Mouse (Mus musculus) layer of hippocampus, postnatal 25 days (tissue): ENCODE results near the gene Zfp367. TPM values are rescaled to one million over a fixed set of nuclear protein-coding genes. Genes with fewer than 3 reads are reported as not detected.

Experiments
- DNase-seq, 2 experiments: peaks; one replicate each; pipeline ENCODE4 v3.0.0; 2022; ENCODE audit warnings: mixed read lengths in 2 of 2, low spot score in 1 of 2; ENCODE audit errors: extremely low spot score in 1 of 2
- total RNA-seq, 2 experiments: library from RNA; stranded (reverse); gene quantifications; 2 replicates each; pipeline ENCODE4 v1.2.3; 2021

Zfp367 gene
- 10 to 100 TPM; 12.6 to 15.9 TPM for total RNA-seq

DNA sequence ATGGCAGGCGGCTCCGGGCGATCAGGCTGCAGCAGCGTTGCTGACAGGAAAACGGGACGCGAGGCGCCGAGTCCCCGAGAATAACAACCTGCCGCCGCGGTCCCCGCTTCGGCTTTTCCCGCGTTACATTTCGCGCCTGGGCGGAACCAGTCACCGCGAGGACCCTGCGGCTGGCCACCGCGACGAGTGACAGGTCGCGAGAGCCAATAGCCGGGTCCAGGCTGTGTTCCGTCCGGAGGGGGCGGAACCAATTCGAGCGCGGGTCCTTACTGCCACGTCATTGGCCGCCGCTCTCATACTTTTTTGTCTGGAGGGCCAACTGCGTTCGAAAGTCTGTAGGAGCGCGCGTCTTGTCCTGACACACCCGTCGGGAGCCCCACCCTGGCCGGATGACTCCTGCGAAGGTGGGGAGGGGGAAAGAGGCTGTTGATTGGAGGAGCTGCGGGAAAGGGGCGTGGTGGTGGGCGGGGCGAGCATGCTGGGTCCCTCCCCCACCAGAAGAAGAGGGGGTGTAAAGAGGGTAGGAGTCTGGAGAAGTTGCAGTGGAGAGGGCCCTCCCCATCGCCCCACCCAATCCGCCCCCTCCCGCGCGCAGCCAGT, at the start of gene Zfp367:
Zfp367 (minus strand) TSS at position 120 of the 600 bp plus-strand sequence.
- DNase-seq, result peak; percentile 80 to 89

DNA sequence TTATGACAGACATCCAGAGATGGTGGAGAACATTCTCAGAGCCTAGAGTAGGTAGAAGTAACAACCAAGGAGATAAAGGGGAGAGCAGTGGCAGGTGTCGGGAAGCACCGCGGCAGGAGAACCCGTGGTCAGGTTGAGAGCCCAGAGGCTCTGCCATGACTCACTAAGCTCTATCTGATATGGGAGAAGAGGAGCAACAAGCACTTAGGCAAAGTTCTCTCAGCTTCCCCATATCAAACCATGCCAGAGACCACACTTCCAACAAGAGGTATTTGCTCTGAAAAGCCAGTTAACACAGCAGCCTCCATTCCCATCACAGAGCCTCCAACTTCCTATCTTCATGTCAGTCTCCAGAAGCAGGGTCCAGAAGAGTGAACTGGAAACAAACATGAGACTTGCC, 47.9 kb upstream of the Zfp367 start:
- DNase-seq, result no peak

DNA sequence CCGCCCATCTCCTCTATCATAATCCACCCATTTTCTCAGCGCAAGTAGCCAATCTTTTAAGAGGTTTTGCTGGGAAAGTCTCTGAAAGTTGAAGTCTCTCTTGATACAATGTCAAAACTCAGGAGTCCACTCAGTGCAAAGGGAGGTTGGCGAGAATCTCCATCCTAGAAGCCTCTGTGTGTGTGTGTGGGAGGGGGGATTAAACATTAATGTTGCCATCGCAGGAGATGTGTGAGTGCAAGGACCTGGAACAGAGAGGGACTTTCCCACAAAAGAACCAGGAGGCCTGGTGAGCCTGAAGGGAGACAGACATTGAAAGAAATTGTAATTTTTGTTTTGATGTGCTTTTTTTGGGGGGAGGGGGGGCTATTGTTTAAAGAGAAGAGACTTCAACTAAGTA, 45.3 kb upstream of the Zfp367 start:
- DNase-seq, result no peak

DNA sequence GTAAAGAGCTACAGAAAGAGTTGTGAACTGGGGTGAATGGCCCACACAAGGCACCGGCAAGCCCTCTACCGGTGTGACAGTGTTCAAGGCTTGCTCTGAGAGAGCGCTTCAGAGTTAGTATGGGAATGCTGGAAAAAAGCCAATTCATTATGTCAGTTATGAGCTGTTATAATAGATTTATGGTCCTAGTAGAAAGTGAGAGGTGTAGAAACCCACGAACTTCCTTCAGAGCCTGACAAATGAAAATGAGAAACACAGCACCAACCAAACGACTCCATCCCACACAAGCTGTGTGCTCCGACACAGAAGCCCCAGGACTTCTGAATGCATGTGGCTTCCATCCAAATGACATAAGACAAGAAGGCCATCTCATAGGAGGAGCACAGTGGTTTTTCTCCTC, 44.9 kb upstream of the Zfp367 start:
- DNase-seq, result no peak

DNA sequence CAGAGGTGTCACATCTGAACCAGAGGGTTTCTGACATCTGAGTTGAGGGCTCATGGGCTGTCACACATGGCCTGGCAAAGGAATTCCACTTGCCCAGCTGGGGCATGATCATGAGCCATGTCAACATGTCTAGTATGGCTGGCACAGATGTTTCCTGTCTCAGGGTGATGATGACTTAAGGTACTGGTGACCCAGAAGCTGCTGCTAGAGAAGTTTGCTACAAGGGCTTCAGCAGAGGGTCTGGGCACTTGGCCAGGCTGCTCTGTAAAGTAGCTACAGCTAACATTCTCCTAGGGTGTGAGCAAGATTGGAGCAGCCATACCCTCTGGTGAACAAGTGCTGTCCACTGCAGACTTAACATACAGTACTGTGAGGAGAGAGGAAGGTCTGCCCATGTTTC, 34.1 kb upstream of the Zfp367 start:
- DNase-seq, result no peak

DNA sequence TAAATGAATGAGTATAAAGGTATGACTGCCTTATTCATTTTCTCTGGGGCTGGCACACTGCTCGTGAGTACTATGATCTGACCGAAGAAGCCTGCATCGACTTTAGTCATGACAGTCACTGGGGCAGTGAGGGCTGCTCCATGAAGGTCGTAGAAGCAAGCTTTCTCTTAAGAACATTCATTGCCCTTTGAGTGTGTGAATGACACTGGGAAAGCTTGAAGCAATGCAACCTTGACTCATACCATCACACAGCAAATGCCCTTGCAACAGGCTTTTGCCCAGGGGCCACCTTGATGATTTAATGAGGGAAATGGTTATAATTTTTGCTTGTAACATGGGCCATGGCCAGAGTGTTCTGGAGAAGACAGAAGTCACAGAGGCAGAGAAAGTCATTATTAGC, 33.5 kb upstream of the Zfp367 start:
- no peak for DNase-seq

DNA sequence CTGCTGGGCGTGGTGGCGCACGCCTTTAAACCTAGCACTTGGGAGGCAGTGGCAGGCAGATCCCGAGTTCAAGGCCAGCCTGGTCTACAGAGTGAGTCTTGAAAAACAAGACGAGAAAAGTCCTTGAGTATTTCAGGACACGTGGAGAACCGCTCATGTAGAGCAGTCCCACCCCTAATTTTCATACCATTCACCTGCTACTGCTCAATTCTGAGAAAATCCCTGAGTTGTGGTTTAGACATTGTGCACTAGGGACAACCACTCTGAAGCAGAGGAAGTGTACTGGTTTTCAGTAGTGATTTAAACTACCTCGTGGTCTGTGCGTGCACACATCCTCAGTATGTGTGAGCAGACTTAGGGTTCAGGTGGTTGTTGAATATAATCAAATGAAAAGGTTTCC, 32.6 kb upstream of the Zfp367 start:
- DNase-seq, result no peak

DNA sequence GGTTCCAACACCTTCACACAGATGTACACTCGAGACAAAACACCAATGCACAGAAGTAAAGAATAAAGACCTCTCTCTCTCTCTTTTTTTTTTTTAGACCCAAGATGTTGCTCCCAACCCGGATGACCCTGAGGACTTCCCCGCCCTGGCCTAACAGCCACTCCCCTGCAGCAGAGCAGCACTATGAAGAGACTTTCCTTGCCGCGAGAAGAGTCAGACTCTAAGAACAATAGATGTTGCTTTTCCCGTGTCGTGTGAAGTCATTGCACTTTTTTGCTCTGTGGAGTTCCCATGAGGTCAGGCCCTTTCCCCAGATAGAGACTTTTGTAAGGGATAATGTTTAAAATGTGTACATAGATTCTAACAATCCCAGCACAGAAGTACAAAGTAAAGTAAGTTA, 32.2 kb upstream of the Zfp367 start:
- no peak for DNase-seq

DNA sequence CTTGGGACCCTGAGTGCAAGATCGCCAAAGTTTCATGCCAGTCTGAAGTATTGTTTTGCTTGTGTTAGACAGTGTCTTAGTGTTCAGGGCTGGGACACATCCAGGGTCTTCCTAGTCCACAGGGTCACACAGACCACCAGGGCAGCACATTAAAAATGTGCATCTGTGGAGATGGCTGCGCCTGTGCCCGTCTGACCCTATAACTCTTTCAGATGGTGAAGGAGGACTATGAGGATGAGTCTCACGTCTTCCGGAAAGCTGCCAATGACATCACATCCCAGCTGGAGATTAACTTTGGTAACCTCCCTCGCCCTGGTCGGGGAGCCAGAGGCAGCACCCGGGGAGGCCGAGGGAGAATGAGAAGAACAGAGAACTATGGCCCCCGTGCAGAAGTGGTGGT, 31.4 kb upstream of the Zfp367 start:
- no peak for DNase-seq

DNA sequence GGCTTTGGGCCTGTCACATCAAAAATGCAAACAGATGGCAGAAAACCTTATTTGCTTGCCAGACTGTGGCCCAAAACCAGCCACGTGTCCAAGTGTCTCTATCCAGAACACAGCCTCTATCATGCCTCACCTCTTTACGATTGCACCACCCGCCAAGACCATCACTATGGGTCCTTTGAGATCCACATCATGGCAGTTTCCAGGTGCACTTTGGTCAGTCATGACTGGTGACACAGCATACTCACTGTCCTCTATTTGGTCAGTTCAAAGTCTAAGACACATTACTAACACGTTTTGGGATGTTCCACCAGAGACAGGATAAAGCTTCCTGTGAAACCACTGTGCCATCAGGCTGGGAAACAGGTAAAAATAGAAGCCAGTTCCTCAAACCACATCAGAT, 30.6 kb upstream of the Zfp367 start:
- DNase-seq, result no peak

DNA sequence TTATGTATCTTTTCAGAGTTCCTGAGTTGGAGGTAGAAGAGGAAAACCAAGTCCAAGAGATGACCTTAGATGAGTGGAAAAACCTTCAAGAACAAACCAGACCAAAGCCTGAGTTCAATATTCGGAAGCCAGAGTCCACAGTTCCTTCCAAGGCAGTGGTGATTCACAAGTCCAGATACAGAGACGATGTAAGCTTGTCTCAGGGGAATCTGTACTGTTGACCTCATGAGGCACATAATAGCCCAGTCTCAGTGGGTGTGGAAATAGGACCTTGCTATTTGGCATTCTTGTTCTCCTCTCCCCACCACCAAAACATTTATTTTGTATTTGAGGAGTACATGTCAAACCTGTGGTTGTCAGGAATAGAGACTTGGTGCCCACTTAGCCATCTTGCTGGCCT, 29.1 kb upstream of the Zfp367 start:
- no peak for DNase-seq

DNA sequence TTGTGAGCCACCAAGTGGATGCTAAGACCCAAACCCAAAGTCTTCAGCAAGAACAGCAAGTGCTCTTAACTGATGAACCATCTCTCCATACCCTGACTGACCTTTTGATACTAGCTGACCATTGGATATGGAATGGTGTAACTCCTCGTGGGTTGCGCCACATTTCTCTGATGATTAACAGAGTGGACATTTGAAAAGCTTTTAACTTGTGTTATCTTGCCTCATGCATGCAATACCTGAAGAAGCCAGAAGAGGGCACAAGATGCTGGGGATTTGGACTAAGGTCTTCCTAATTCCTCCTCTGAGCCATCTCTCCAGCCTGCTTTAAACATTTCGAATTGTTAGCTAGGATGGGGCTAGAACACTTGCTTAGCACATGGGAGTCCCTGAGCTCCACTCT, 27.9 kb upstream of the Zfp367 start:
- peak in 1 of 2 experiments; percentile 67 for DNase-seq

DNA sequence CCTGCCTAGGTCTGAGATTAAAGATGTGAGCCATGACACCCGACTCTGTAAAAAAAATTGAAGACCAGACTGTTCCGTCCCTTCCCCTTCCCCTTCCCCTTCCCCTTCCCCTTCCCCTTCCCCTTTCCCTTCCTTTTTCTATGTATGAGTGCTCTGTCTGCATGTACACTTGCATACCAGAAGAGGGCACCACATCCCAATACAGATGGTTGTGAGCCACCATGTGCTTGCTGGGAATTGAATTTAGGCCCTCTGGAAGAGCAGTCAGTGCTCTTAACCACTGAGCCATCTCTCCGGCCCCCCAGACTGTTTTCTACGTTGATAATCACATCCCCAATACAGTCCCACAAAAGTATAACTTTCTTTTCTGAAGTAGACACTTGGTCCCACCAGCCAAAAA, 27.3 kb upstream of the Zfp367 start:
- DNase-seq, result no peak

DNA sequence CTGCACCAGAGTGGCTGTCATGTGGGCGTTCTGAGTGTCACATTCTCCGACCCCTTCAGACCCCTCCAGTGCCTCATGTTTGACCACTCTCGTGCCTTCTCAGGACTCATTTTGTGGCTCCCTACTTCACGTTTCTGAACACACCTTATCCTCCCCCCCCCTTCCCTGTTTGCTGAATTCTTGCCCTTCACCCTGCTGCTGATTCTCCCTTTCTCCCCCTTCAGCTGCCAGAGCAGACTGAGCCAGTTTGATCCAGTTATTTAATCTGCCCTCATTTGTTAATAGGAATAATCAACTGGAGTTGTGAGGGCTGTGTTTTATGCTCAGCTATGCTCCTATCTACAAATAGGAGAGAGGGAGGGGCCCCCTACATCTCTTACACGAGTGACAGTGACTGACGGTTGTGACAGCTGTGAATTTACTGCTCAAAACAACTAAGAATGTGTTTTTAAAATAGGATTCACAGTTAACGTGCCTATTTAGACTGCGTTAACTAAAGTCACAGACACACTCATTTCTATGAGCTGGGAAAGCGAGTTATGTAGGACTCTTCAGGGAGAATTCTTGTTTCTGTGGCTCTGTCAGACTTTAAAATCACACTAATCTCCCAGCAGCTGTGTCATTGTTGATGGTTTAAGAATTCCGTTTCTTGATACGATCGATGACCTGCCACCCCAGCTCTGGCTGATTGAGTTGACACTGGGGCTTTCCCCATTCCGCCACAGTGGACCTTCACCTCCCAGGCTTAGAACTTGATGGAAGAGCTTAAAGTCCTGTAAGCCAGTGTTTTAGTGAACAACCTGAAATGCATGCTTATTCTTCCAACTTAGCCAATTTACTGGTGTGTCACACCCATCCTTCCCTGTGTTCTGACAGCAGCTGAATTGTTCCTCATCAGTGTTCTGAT, 26.0 kb upstream of the Zfp367 start:
- no peak for DNase-seq

DNA sequence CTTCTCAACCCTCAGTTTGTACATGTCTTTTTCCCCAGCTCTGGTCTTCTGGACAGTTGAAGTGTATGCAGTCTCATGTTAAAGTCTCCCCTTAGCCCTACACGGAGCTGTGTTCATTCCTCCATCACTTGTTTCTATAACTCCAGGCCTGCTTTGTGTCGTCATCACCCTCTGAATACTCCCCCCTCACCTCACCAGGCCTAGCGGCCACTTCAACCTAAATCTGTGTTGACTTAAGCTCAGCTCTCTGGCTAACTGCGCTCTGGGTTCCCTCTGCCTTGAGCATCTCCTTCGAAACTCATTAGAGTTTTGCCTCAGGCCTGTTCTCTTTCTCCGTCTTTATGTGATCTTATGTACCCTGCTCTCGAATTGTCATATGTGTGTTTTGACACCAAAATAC, 25.0 kb upstream of the Zfp367 start:
- no peak for DNase-seq

DNA sequence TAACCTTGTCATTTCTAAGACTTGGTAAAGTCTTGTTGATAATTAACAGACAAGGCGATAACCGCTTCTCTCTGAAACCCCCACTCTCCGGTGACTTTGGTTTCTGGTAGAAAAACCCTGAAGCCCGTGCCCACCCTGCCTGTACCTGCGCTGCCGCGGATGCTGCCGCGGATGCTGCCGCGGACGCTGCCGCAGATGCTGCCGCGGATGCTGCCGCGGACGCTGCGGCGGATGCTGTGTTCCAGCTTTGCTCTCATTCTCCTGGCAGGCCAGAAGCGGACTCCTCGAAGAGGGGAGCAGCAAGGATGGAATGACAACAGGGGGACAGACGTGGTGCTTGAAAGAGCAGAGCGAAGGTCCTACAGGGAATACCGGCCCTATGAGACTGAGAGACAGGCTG, 16.7 kb upstream of the Zfp367 start:
- DNase-seq, result no peak

DNA sequence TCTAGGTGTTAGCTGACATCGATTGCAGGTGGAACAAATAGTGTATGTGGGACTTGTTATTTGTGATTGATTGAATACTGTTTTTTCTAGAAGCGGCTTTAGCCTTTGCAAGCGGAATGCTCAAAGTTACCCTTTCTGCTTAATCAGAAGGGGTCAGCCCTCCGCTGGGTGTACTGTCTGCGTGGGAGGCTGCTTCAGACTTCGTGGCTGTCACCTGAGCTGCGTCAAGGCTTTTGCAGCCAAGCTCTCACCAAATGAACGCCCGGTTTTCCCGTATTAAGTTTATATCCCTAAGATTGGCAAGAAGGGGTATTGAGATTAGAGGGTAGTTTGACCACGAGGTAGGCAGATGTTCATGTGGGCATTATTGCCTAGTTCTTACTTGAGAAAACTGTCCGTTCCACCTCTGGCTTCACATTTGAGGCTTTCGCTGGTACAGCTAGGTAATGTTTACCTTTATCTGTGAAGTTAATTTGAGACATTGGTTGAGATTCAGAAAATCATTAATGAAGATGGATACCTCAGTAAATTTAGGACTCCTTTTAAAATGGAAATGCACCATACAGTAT, 10.2 kb upstream of the Zfp367 start:
- no peak for DNase-seq

DNA sequence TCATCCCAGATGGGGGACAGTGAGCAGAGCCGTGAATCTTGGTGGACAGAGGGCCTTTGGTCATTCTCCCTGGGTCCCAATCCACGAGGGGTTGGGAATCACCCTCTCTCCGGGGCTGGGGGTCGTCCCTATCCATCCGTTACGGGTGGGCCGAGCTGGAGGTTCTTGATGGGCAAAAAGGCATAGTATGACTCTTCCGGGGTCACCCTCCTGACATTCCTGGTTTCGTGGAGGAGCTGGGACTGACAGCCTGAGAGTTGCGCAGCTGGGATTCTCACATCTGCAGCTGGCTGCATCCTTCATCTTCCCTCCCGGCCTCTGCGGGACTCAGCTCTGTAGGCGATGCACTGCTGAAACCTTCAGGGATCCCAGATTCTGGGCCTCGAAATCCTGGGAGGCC, 9.6 kb upstream of the Zfp367 start:
- peak; percentile 24 to 36 for DNase-seq

DNA sequence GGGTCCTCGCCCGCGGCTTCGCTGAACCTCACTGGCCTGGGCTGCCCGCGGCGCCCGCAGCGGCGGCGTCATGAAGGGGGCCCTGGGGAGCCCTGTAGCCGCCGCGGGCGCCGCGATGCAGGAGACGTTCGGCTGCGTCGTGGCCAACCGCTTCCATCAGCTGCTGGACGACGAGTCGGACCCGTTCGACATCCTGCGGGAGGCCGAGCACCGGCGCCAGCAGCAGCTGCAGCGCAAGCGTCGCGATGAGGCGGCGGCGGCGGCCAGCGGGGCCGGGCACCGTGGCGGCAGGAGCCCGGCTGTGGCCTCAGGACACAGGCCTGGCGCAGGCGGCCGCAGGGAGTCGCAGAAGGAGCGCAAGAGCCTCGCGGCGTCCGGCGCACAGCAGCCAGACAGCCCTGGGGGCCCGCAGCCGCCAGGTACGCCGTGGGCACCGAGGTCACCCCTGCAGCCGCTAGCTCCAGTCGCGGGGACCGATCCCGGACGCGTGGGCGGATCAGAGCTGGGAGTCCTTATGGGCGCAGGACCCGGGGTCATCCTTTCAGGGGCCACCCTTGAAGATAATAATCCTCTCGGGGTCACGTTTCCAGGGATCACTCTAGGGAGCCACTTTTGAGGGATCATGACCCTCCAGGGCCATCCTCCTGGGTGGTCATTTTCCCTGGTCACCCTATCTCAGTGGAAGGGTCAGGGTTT, 9.1 kb upstream of the Zfp367 start:
- peak; percentile 26 to 37 for DNase-seq

DNA sequence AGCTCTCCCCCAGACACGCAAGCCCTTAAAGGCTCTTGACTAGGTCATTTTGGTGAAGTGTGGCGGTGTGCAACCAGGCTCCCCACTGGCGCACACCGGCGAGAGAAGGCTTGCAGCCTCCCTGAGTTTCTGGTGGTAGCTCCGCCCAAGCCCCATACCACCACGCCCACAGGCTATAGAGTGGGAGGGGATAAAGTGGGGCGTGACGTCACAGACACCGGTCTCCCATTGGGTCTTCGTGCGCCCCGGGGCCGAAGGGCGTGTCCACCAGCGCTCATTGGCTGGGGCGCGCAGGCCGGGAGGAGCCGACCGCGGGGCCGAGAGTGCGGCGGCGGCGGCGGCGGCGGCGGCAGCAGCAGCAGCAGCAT, 8.5 kb upstream of the Zfp367 start, which contains the start of gene Habp4:
Habp4 (plus strand) TSS at position 277 of the 368 bp plus-strand sequence.
- peak; percentile 93 to 95 for DNase-seq

DNA sequence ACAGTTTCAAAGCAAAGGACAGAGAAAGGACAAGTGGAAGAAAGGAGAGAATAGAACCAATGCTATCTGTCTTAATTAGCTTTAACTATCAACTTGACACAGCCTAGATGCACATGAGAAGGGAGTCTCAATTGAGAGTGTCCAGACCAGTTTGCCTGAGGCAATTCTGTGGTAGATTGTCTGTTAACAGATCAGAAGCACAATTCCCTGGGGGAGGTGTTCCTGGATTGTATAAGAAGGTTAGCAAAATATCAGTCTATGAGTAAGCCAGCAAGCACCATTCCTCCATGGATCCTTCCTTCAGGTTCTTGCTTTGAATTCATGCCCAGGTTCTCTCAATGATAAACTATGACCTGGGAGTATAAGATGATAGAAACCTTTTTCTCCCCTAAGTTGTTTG, 4.0 kb upstream of the Zfp367 start:
- no peak for DNase-seq
